Comparison of ENCODE assay signal across 9 mouse cellular contexts in the genomic region with DNA sequence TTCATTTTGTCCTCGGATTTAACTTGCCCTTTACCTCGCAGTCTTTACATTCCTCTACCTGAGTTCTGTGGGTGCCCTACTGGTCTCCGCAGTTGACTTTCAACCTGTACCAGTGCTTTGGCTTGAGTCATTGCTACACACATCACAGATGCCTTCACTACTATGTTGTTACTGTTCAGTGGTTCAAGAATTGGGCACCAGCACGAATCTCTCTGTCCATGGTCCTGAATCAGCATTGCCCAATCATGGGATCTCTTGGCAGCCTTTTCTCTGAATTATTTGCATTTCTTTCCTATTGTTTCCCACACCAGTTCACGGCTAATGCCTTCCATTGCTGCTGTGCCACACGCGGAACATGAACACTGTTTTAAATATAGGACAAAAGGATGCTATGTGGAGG. TPM values are rescaled to one million over a fixed set of nuclear protein-coding genes. Genes with fewer than 3 reads are reported as not detected.
DNase-seq lines count a peak whose midpoint lies in the region; ATAC-seq and TF ChIP-seq lines count a peak whose summit lies in the region.
"Had no signal": no experiment of that assay in that cellular context is flagged by ENCODE, and none has a peak within 500 bp of the region (broad histone marks: within the 10 kb centered on the region; RNA-seq: fewer than 3 reads in every experiment).

No protein-coding gene starts in this region.

- no peaks in the 10 kb centered on the region for H3K36me3 ChIP-seq in forebrain, embryonic 11.5 days (ENCODE audit: control insufficient read depth, insufficient read depth, low read length)
- H3K36me3 ChIP-seq in forebrain, embryonic 13.5 days (ENCODE audit: poor library complexity, severe bottlenecking): no peaks in the 10 kb centered on the region
- H3K36me3 ChIP-seq in midbrain, postnatal 0 days (ENCODE audit: insufficient read depth, low read length): no peaks in the 10 kb centered on the region
- H3K36me3 ChIP-seq: stomach, embryonic 15.5 days had no signal

- no peaks in the 10 kb centered on the region for H3K27me3 ChIP-seq in forebrain, embryonic 11.5 days (ENCODE audit: control insufficient read depth, insufficient read depth, low read length)
- no peaks in the 10 kb centered on the region for H3K27me3 ChIP-seq in forebrain, embryonic 13.5 days
- no peaks in the 10 kb centered on the region for H3K27me3 ChIP-seq in midbrain, postnatal 0 days (ENCODE audit: insufficient read depth, low read length)
- H3K27me3 ChIP-seq: stomach, embryonic 15.5 days had no signal

- 44% methylated on average over 7 of the region's 7 CpGs for WGBS in forebrain, embryonic 11.5 days
- 43% methylated on average over 7 of the region's 7 CpGs for WGBS in forebrain, embryonic 13.5 days
- WGBS in midbrain, postnatal 0 days: 39% methylated on average over 7 of the region's 7 CpGs

- H3K9me3 ChIP-seq in forebrain, embryonic 11.5 days (ENCODE audit: control insufficient read depth, low read length): no peaks in the 10 kb centered on the region; the same call in 1 of the 2 replicates
- H3K9me3 ChIP-seq in forebrain, embryonic 13.5 days (replicated peaks): peaks cover 11% of the 10 kb centered on the region
- H3K9me3 ChIP-seq in midbrain, postnatal 0 days (ENCODE audit: low read length): 0 out of 2 replicates have a peak, but pooled peaks cover 4% of the 10 kb centered on the region
- H3K9me3 ChIP-seq: stomach, embryonic 15.5 days had no signal

- no peak overlapping the region for H3K4me2 ChIP-seq in forebrain, embryonic 11.5 days (ENCODE audit: low read depth, low read length, severe bottlenecking)
- no peak overlapping the region for H3K4me2 ChIP-seq in forebrain, embryonic 13.5 days
- no peak overlapping the region for H3K4me2 ChIP-seq in midbrain, postnatal 0 days (ENCODE audit: low read depth, low read length, poor library complexity, severe bottlenecking)
- H3K4me2 ChIP-seq: stomach, embryonic 15.5 days had no signal

- TF ChIP-seq CTCF in midbrain, postnatal 0 days (IDR thresholded peaks at IDR 0.05): no peak

- no peaks in the 10 kb centered on the region for H3K4me1 ChIP-seq in forebrain, embryonic 11.5 days (replicated peaks; ENCODE audit: control insufficient read depth, insufficient read depth, low read length)
- no peaks in the 10 kb centered on the region for H3K4me1 ChIP-seq in forebrain, embryonic 13.5 days
- no peaks in the 10 kb centered on the region for H3K4me1 ChIP-seq in midbrain, postnatal 0 days (ENCODE audit: insufficient read depth, low read length)
- H3K4me1 ChIP-seq: stomach, embryonic 15.5 days had no signal

- no peak overlapping the region for H3K9ac ChIP-seq in forebrain, embryonic 11.5 days (ENCODE audit: low read length)
- H3K9ac ChIP-seq in forebrain, embryonic 13.5 days: no peak overlapping the region
- H3K9ac ChIP-seq in midbrain, postnatal 0 days (replicated peaks; ENCODE audit: low read length, poor library complexity, severe bottlenecking): no peak overlapping the region
- H3K9ac ChIP-seq: stomach, embryonic 15.5 days had no signal

- no peak overlapping the region for H3K4me3 ChIP-seq in forebrain, embryonic 11.5 days (ENCODE audit: low read depth, low read length)
- no peak overlapping the region for H3K4me3 ChIP-seq in forebrain, embryonic 13.5 days
- no peak overlapping the region for H3K4me3 ChIP-seq in midbrain, postnatal 0 days (ENCODE audit: low read depth, low read length)
- H3K4me3 ChIP-seq: stomach, embryonic 15.5 days had no signal

- no peak for ATAC-seq in forebrain, embryonic 11.5 days (replicated peaks; ENCODE audit: low FRiP score)
- ATAC-seq in forebrain, embryonic 13.5 days: no peak
- peak; percentile 93 for ATAC-seq in common myeloid progenitor, adult 5-6 weeks (replicated peaks; ENCODE audit: low read depth, poor library complexity, severe bottlenecking)
- ATAC-seq in midbrain, postnatal 0 days (ENCODE audit: low FRiP score): no peak

- DNase-seq in forebrain, embryonic 11.5 days (ENCODE audit: low spot score): peak; percentile 60
- peak; percentile 46 for DNase-seq in A20 (ENCODE audit: low read depth, low spot score)
- DNase-seq in kidney, postnatal 14 days: peak; percentile 50
- peak; percentile 19 for DNase-seq in midbrain, postnatal 0 days (ENCODE audit: low spot score)
- no peak for DNase-seq in cerebellum, adult 18-20 months
- no peak for DNase-seq in spleen, adult 12 weeks (ENCODE audit: low spot score)

- H3K27ac ChIP-seq in forebrain, embryonic 11.5 days (ENCODE audit: low read depth, low read length): no peak overlapping the region
- H3K27ac ChIP-seq in forebrain, embryonic 13.5 days: no peak overlapping the region
- H3K27ac ChIP-seq in midbrain, postnatal 0 days (ENCODE audit: low read depth, low read length): no peak overlapping the region
- H3K27ac ChIP-seq: stomach, embryonic 15.5 days had no signal

RNA-seq across cellular contexts. Expression of gene Hace1, which starts 30.8 kb away (rescaled TPM):
- polyA plus RNA-seq in forebrain, embryonic 11.5 days (2014; fragmentation: Nextera tagmentation; extraction: Ambion mirVana): 23.1 and 27.6 TPM in 2 replicates
- 15.3 and 16.0 TPM in 2 replicates for polyA plus RNA-seq in forebrain, embryonic 13.5 days (2015; fragmentation: Nextera tagmentation; extraction: Ambion mirVana)
- 26.5 and 35.3 TPM in 2 replicates for total RNA-seq in common myeloid progenitor, adult 5-6 weeks (2017)
- total RNA-seq in midbrain, postnatal 0 days (2014; rRNA removed): 20.3 and 25.3 TPM in 2 replicates
- 7.2 and 8.5 TPM in 2 replicates for polyA plus RNA-seq in midbrain, postnatal 0 days (2015; fragmentation: Nextera tagmentation; extraction: Ambion mirVana)

Comparison
In these comparisons a context has a peak if more than half of its experiments do, and no peak if none do; other contexts are left out.
1. DNase-seq: peak in forebrain, embryonic 11.5 days (single experiment), A20 (single experiment), kidney, postnatal 14 days (single experiment) and midbrain, postnatal 0 days (single experiment); none in cerebellum, adult 18-20 months (0 of 2) and spleen, adult 12 weeks (single experiment).